Mouse (Mus musculus) ES-Bruce4 (cell line): Measurements from ENCODE around the gene Snx11. TPM values are rescaled to one million over a fixed set of nuclear protein-coding genes. Genes with fewer than 3 reads are reported as not detected.

Experiments
- H3K27ac ChIP-seq: 2 replicates; pipeline ENCODE4 v1.5.1; 2012; ENCODE audit warnings: low read length, inconsistent platforms; ENCODE audit not compliant: insufficient read depth
- H3K27me3 ChIP-seq: 2 replicates; pipeline ENCODE4 v1.6.1; 2012; ENCODE audit warnings: mild to moderate bottlenecking, low read length, inconsistent platforms; ENCODE audit not compliant: control insufficient read depth, poor library complexity, insufficient read depth, severe bottlenecking
- H3K36me3 ChIP-seq: 2 replicates; pipeline ENCODE4 v1.6.1; 2012; ENCODE audit warnings: inconsistent platforms, mild to moderate bottlenecking, low read length, moderate library complexity; ENCODE audit not compliant: control insufficient read depth, poor library complexity, insufficient read depth, severe bottlenecking
- H3K4me1 ChIP-seq: one replicate; pipeline ENCODE4 v1.8.1; 2011; ENCODE audit warnings: low read length; ENCODE audit not compliant: control insufficient read depth, insufficient read depth
- H3K4me3 ChIP-seq: 2 replicates; pipeline ENCODE4 v1.5.1; 2011; ENCODE audit warnings: low read depth, mild to moderate bottlenecking, low read length
- H3K9ac ChIP-seq: 2 replicates; pipeline ENCODE4 v1.6.1; 2012; ENCODE audit warnings: low read depth, mild to moderate bottlenecking, inconsistent platforms; ENCODE audit not compliant: poor library complexity, severe bottlenecking
- H3K9me3 ChIP-seq: replicated peaks from 2 replicates; pipeline ENCODE4 v1.6.1; 2012; ENCODE audit warnings: mild to moderate bottlenecking, low read length, inconsistent platforms; ENCODE audit not compliant: control insufficient read depth, poor library complexity, insufficient read depth, severe bottlenecking
- CTCF ChIP-seq: IDR thresholded peaks from one replicate; pipeline ENCODE4 v1.8.1; 2011; ENCODE audit warnings: low read depth, low read length
- EP300 ChIP-seq: IDR thresholded peaks from 2 replicates; pipeline ENCODE4 v1.6.1; 2011; ENCODE audit warnings: low read depth, low read length; ENCODE audit not compliant: insufficient read depth
- POLR2A ChIP-seq: IDR thresholded peaks from one replicate; pipeline ENCODE4 v1.8.1; 2011; ENCODE audit warnings: low read length; ENCODE audit not compliant: insufficient read depth
- polyA plus RNA-seq: library from polyadenylated mRNA; stranded (reverse); fragments of >200 nt; gene quantifications from 2 replicates; pipeline ENCODE4 v1.2.4, GENCODE M21; 2011; ENCODE audit warnings: low read depth; ENCODE audit not compliant: missing spikeins, insufficient read depth, insufficient read length

The Snx11 gene
- polyA plus RNA-seq, 1 experiment, result 27.3 TPM

GRCm38 (mm10) chr11:96761984-96762383, 15.4 kb downstream of the Snx11 start:
- TF ChIP-seq CTCF (no peak), POLR2A (no peak), EP300 (no peak)
- Histone ChIP-seq H3K9ac (no peak overlapping the region), H3K27ac (no peak overlapping the region), H3K36me3 (no peaks in the 10 kb centered on the region), H3K4me3 (no peak overlapping the region), H3K9me3 (no peaks in the 10 kb centered on the region), H3K27me3 (no peaks in the 10 kb centered on the region), H3K4me1 (peaks cover 2% of the 10 kb centered on the region)

DNA sequence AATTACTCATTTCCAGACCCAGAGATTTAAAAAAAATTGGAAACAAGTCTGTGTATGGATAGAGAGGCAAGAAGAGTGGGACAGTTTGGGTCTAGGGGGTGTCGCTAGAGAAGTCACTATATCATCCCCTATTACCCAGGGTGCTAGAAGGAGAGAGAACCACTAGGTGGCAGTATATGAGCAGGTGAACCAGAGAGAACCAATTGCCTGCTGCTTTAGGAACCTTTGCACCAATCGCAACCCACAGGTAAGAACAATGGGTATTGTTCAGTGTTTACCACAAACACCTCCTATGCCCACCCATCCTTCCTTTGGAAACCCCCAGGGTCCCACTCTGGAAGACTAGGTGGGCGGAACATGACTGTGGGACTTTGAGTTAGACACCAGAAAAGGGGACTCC, 17.3 kb downstream of the Snx11 start:
- no peaks in the 10 kb centered on the region for H3K4me1 ChIP-seq
- no peak overlapping the region for H3K9ac ChIP-seq
- H3K27me3 ChIP-seq, result no peaks in the 10 kb centered on the region
- TF ChIP-seq EP300 (no peak), CTCF (peak; percentile 36), POLR2A (no peak)
- peak overlapping the region; percentile 35; the same call in 1 of the 2 replicates for H3K4me3 ChIP-seq
- H3K36me3 ChIP-seq, result no peaks in the 10 kb centered on the region
- no peaks in the 10 kb centered on the region for H3K9me3 ChIP-seq
- 0 out of 2 replicates have a peak overlapping the region, but pooled peaks have one; percentile 23 for H3K27ac ChIP-seq

GRCm38 (mm10) chr11:96758402-96758801, 19.0 kb downstream of the Snx11 start:
- TF ChIP-seq POLR2A (no peak), CTCF (no peak), EP300 (no peak)
- no peak overlapping the region for H3K4me3 ChIP-seq
- no peaks in the 10 kb centered on the region for H3K4me1 ChIP-seq
- no peak overlapping the region for H3K9ac ChIP-seq
- H3K27me3 ChIP-seq, result no peaks in the 10 kb centered on the region
- H3K9me3 ChIP-seq, result no peaks in the 10 kb centered on the region
- H3K27ac ChIP-seq, result no peak overlapping the region
- H3K36me3 ChIP-seq, result no peaks in the 10 kb centered on the region

- Histone ChIP-seq H3K4me1 (no peaks in the 10 kb centered on the region), H3K36me3 (no peaks in the 10 kb centered on the region), H3K9ac (no peak overlapping the region), H3K4me3 (no peak overlapping the region), H3K27ac (no peak overlapping the region), H3K27me3 (no peaks in the 10 kb centered on the region), H3K9me3 (no peaks in the 10 kb centered on the region)
- TF ChIP-seq POLR2A (no peak), EP300 (no peak), CTCF (no peak)
These were observed 19.9 kb downstream of the Snx11 start for GRCm38 (mm10) chr11:96757421-96757820.

- no peaks in the 10 kb centered on the region for H3K27me3 ChIP-seq
- H3K9me3 ChIP-seq, result no peaks in the 10 kb centered on the region
- no peaks in the 10 kb centered on the region for H3K36me3 ChIP-seq
- TF ChIP-seq EP300 (no peak), POLR2A (no peak), CTCF (peak; percentile 42)
- no peak overlapping the region for H3K9ac ChIP-seq
- no peak overlapping the region for H3K27ac ChIP-seq
- H3K4me3 ChIP-seq, result no peak overlapping the region
- no peaks in the 10 kb centered on the region for H3K4me1 ChIP-seq
These were observed 22.1 kb downstream of the Snx11 start for GRCm38 (mm10) chr11:96755298-96755697.

DNA sequence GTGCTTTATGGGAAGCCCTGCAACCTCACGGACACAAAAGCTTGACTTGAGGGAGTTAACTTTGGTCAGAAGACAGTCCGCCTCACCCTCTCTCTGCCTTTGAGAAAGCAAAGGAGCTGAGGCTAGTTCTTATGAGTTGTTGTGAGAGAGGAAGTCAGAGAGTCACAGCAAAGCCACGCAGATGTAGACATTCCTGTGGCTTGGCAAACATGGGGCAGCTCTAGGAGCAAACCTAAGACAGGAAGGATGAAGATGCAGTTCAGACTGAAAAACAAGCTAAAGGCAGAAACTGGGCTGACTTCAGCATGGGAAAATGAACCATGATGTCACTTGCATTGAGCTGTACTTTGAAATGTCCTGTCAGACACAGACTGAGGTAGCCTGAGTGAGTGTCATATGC, 29.8 kb downstream of the Snx11 start:
- H3K27ac ChIP-seq, result no peak overlapping the region
- H3K9me3 ChIP-seq, result no peaks in the 10 kb centered on the region
- H3K4me1 ChIP-seq, result peaks cover 2% of the 10 kb centered on the region
- no peak overlapping the region for H3K9ac ChIP-seq
- H3K36me3 ChIP-seq, result no peaks in the 10 kb centered on the region
- no peak overlapping the region for H3K4me3 ChIP-seq
- no peak for TF ChIP-seq POLR2A
- no peak for TF ChIP-seq CTCF
- TF ChIP-seq EP300, result no peak
- no peaks in the 10 kb centered on the region; the same call in 1 of the 2 replicates for H3K27me3 ChIP-seq
